Mouse (Mus musculus) embryo, embryonic 11 days (tissue): ENCODE results near the gene Sema4c.

Source experiments
- DNase-seq: peaks from one replicate; pipeline ENCODE4 v3.0.0-alpha.2; 2015

Gene Sema4c

GRCm38 (mm10) chr1:36576991-36577675 lies 19.0 kb upstream of the Sema4c start:
- no peak for DNase-seq

- no peak for DNase-seq
Measured at GRCm38 (mm10) chr1:36575347-36575746, 17.2 kb upstream of the Sema4c start.

GRCm38 (mm10) chr1:36574196-36574955 lies 16.2 kb upstream of the Sema4c start:
- no peak for DNase-seq

- no peak for DNase-seq
Measured at GRCm38 (mm10) chr1:36573524-36573923, 15.4 kb upstream of the Sema4c start.

- DNase-seq: no peak
Measured at GRCm38 (mm10) chr1:36572709-36573108, 14.6 kb upstream of the Sema4c start.

- no peak for DNase-seq
Measured at GRCm38 (mm10) chr1:36572140-36572700, 14.1 kb upstream of the Sema4c start.

- DNase-seq: no peak
Measured at GRCm38 (mm10) chr1:36571627-36572026, 13.5 kb upstream of the Sema4c start.

GRCm38 (mm10) chr1:36570320-36570719 lies 12.2 kb upstream of the Sema4c start:
- DNase-seq: no peak

- no peak for DNase-seq
Measured at GRCm38 (mm10) chr1:36569694-36570276, 11.6 kb upstream of the Sema4c start.

- DNase-seq: no peak
Measured at GRCm38 (mm10) chr1:36568776-36569175, 10.6 kb upstream of the Sema4c start.

- no peak for DNase-seq
Measured at GRCm38 (mm10) chr1:36567818-36568603, 9.9 kb upstream of the Sema4c start.

- no peak for DNase-seq
Measured at GRCm38 (mm10) chr1:36566425-36566824, 8.3 kb upstream of the Sema4c start.

- DNase-seq: no peak
Measured at GRCm38 (mm10) chr1:36564101-36564500, 6.0 kb upstream of the Sema4c start.

GRCm38 (mm10) chr1:36563632-36564031 lies 5.5 kb upstream of the Sema4c start:
- no peak for DNase-seq

- no peak for DNase-seq
Measured at GRCm38 (mm10) chr1:36563197-36563596, 5.0 kb upstream of the Sema4c start.

GRCm38 (mm10) chr1:36562388-36562787 lies 4.2 kb upstream of the Sema4c start:
- no peak for DNase-seq

- no peak for DNase-seq
Measured at GRCm38 (mm10) chr1:36560903-36561302, 2.8 kb upstream of the Sema4c start.

- DNase-seq: no peak
Measured at GRCm38 (mm10) chr1:36559888-36560287, 1.7 kb upstream of the Sema4c start.

- peak; percentile 37 for DNase-seq
Measured at GRCm38 (mm10) chr1:36559256-36559655, 1.1 kb upstream of the Sema4c start.

GRCm38 (mm10) chr1:36557457-36558011 lies 615 bp downstream of the Sema4c start:
- peak; percentile 89 for DNase-seq

GRCm38 (mm10) chr1:36556553-36557456 lies 1.3 kb downstream of the Sema4c start:
- DNase-seq: peak; percentile 98
